Mouse (Mus musculus) hindbrain, embryonic 16.5 days (tissue): ENCODE measurements around the gene Eif2d. TPM values are rescaled to one million over a fixed set of nuclear protein-coding genes. Genes with fewer than 3 reads are reported as not detected.
"Not testable (repeated sequence)": the region's sequence is repeated elsewhere in the genome, so short reads cannot be mapped to it uniquely, and the experiment has no call there.

ENCODE experiments used
- ATAC-seq: fragments of 200-750 bp; cut with Nextera tagmentation; 2 replicates; pipeline ENCODE4 v1.8.0; 2017; ENCODE audit warnings: moderate TSS enrichment, moderate library complexity
- H3K27ac ChIP-seq: fragments of 300-500 bp; sonication (generic); 2 replicates; pipeline ENCODE4 v1.5.1; 2014; ENCODE audit warnings: low read depth, mild to moderate bottlenecking, control low read depth, low read length, moderate library complexity
- H3K27me3 ChIP-seq: fragments of 300-500 bp; sonication (generic); replicated peaks from 2 replicates; pipeline ENCODE4 v1.6.1; 2014; ENCODE audit warnings: low read length; ENCODE audit not compliant: control insufficient read depth, insufficient read depth
- H3K36me3 ChIP-seq: fragments of 300-500 bp; sonication (generic); 2 replicates; pipeline ENCODE4 v1.6.1; 2014; ENCODE audit warnings: mild to moderate bottlenecking, low read length, moderate library complexity, mixed read lengths; ENCODE audit not compliant: control insufficient read depth, insufficient read depth
- H3K4me1 ChIP-seq: fragments of 300-500 bp; sonication (generic); 2 replicates; pipeline ENCODE4 v1.6.1; 2014; ENCODE audit warnings: low read depth, low read length; ENCODE audit not compliant: control insufficient read depth, insufficient read depth
- H3K4me2 ChIP-seq: fragments of 300-500 bp; sonication (generic); 2 replicates; pipeline ENCODE4 v1.6.1; 2014; ENCODE audit warnings: mild to moderate bottlenecking, low read length, control low read depth, moderate library complexity
- H3K4me3 ChIP-seq: fragments of 300-500 bp; sonication (generic); 2 replicates; pipeline ENCODE4 v1.5.1; 2014; ENCODE audit warnings: mild to moderate bottlenecking, low read length, control low read depth, moderate library complexity
- H3K9ac ChIP-seq: fragments of 300-500 bp; sonication (generic); 2 replicates; pipeline ENCODE4 v1.6.1; 2014; ENCODE audit warnings: low read depth, mild to moderate bottlenecking, control low read depth, low read length, moderate library complexity
- H3K9me3 ChIP-seq: fragments of 300-500 bp; sonication (generic); 2 replicates; pipeline ENCODE4 v1.6.1; 2014; ENCODE audit warnings: mild to moderate bottlenecking, low read length, moderate library complexity; ENCODE audit not compliant: control insufficient read depth
- WGBS: fragments of 180-500 bp; shearing (Covaris S2); extraction: QIAGEN DNeasy Blood & Tissue Kit; methylation state at CpG from one replicate; pipeline ENCODE4 v1.1.7; 2014; 5-methylcytosine and 5-hydroxymethylcytosine counted together
- polyA plus RNA-seq: library from polyadenylated mRNA; unstranded; fragments of >200 nt; fragmentation: Nextera tagmentation; extraction: Ambion mirVana; gene quantifications from 2 replicates; pipeline ENCODE4 v1.2.1, GENCODE M21; 2015

Eif2d gene
- polyA plus RNA-seq, 1 experiment from 2014 or later, result 50.5 TPM

- H3K9ac ChIP-seq, H3K4me1 ChIP-seq, H3K27me3 ChIP-seq, H3K27ac ChIP-seq, H3K9me3 ChIP-seq, H3K4me3 ChIP-seq, H3K4me2 ChIP-seq, ATAC-seq: not testable (repeated sequence)
- H3K36me3 ChIP-seq, result peaks cover 36% of the 10 kb centered on the region
- 95% methylated on average over 3 of the region's 3 CpGs for WGBS
Measured at GRCm38 (mm10) chr1:131159573-131160327, 6.8 kb downstream of the Eif2d start.

- no peak overlapping the region for H3K9ac ChIP-seq
- no peak overlapping the region for H3K4me3 ChIP-seq
- 85% methylated on average over 11 of the region's 11 CpGs for WGBS
- no peaks in the 10 kb centered on the region for H3K27me3 ChIP-seq
- no peaks in the 10 kb centered on the region for H3K9me3 ChIP-seq
- H3K4me2 ChIP-seq, result no peak overlapping the region
- ATAC-seq, result no peak
- H3K36me3 ChIP-seq, result peaks cover 37% of the 10 kb centered on the region
- no peak overlapping the region for H3K27ac ChIP-seq
- H3K4me1 ChIP-seq, result no peaks in the 10 kb centered on the region
Measured at GRCm38 (mm10) chr1:131161091-131161490, 8.1 kb downstream of the Eif2d start.

- no peaks in the 10 kb centered on the region for H3K27me3 ChIP-seq
- 84% methylated on average over 6 of the region's 6 CpGs for WGBS
- H3K36me3 ChIP-seq, result peaks cover 49% of the 10 kb centered on the region
- H3K9ac ChIP-seq, result no peak overlapping the region
- no peak overlapping the region for H3K27ac ChIP-seq
- no peak for ATAC-seq
- no peaks in the 10 kb centered on the region for H3K9me3 ChIP-seq
- no peak overlapping the region for H3K4me2 ChIP-seq
- H3K4me3 ChIP-seq, result no peak overlapping the region
- H3K4me1 ChIP-seq, result no peaks in the 10 kb centered on the region
Measured at GRCm38 (mm10) chr1:131164427-131164826, 11.4 kb downstream of the Eif2d start.

- H3K27me3 ChIP-seq, result no peaks in the 10 kb centered on the region
- H3K4me3 ChIP-seq, result no peak overlapping the region
- H3K27ac ChIP-seq, result no peak overlapping the region
- no peak for ATAC-seq
- peaks cover 47% of the 10 kb centered on the region for H3K36me3 ChIP-seq
- no peak overlapping the region for H3K4me2 ChIP-seq
- WGBS, result 93% methylated on average over 10 of the region's 10 CpGs
- no peaks in the 10 kb centered on the region for H3K4me1 ChIP-seq
- no peaks in the 10 kb centered on the region for H3K9me3 ChIP-seq
- H3K9ac ChIP-seq, result no peak overlapping the region
Measured at GRCm38 (mm10) chr1:131167612-131168011, 14.6 kb downstream of the Eif2d start.

GRCm38 (mm10) chr1:131173001-131173400 lies 20.0 kb downstream of the Eif2d start:
- Histone ChIP-seq H3K4me2 (no peak overlapping the region), H3K27ac (no peak overlapping the region), H3K4me3 (no peak overlapping the region), H3K36me3 (peaks cover 47% of the 10 kb centered on the region), H3K4me1 (no peaks in the 10 kb centered on the region), H3K27me3 (no peaks in the 10 kb centered on the region), H3K9ac (no peak overlapping the region), H3K9me3 (no peaks in the 10 kb centered on the region)
- no peak for ATAC-seq
- WGBS, result 92% methylated on average over 7 of the region's 7 CpGs

- no peak overlapping the region for H3K4me3 ChIP-seq
- peaks cover 41% of the 10 kb centered on the region for H3K36me3 ChIP-seq
- H3K27me3 ChIP-seq, result no peaks in the 10 kb centered on the region
- H3K4me1 ChIP-seq, result no peaks in the 10 kb centered on the region
- H3K9me3 ChIP-seq, result no peaks in the 10 kb centered on the region
- H3K27ac ChIP-seq, result no peak overlapping the region
- no peak overlapping the region for H3K9ac ChIP-seq
- WGBS, result 86% methylated on average over 6 of the region's 6 CpGs
- no peak overlapping the region for H3K4me2 ChIP-seq
- ATAC-seq, result no peak
Measured at GRCm38 (mm10) chr1:131173809-131174208, 20.8 kb downstream of the Eif2d start.

GRCm38 (mm10) chr1:131174299-131174861 lies 21.4 kb downstream of the Eif2d start:
- no peak overlapping the region for H3K4me3 ChIP-seq
- H3K27me3 ChIP-seq, result no peaks in the 10 kb centered on the region
- no peak overlapping the region for H3K27ac ChIP-seq
- no peaks in the 10 kb centered on the region for H3K9me3 ChIP-seq
- H3K4me1 ChIP-seq, result no peaks in the 10 kb centered on the region
- 88% methylated on average over 12 of the region's 12 CpGs for WGBS
- H3K4me2 ChIP-seq, result no peak overlapping the region
- H3K36me3 ChIP-seq, result peaks cover 40% of the 10 kb centered on the region
- no peak for ATAC-seq
- H3K9ac ChIP-seq, result no peak overlapping the region

- peaks cover 40% of the 10 kb centered on the region for H3K36me3 ChIP-seq
Measured at GRCm38 (mm10) chr1:131175189-131175588, 22.2 kb downstream of the Eif2d start.

GRCm38 (mm10) chr1:131175819-131176218 lies 22.8 kb downstream of the Eif2d start:
- H3K36me3 ChIP-seq, result peaks cover 40% of the 10 kb centered on the region
- no peak overlapping the region for H3K9ac ChIP-seq
- H3K4me1 ChIP-seq, result no peaks in the 10 kb centered on the region
- no peak overlapping the region for H3K4me2 ChIP-seq
- 96% methylated on average over 8 of the region's 8 CpGs for WGBS
- no peak overlapping the region for H3K4me3 ChIP-seq
- no peak overlapping the region for H3K27ac ChIP-seq
- no peaks in the 10 kb centered on the region for H3K27me3 ChIP-seq
- no peaks in the 10 kb centered on the region for H3K9me3 ChIP-seq
- ATAC-seq, result no peak

More at GRCm38 (mm10) chr1:131175189-131175588, 22.2 kb downstream of the Eif2d start:
- Histone ChIP-seq H3K4me2 (no peak overlapping the region), H3K9ac (no peak overlapping the region), H3K4me1 (no peaks in the 10 kb centered on the region), H3K4me3 (no peak overlapping the region), H3K27ac (no peak overlapping the region), H3K9me3 (no peaks in the 10 kb centered on the region), H3K27me3 (no peaks in the 10 kb centered on the region)
- no peak for ATAC-seq
- 100% methylated on average over 1 of the region's 1 CpGs for WGBS
